Mouse (Mus musculus) erythroblast, adult 5-6 weeks (primary cell): ENCODE data around the gene Kmt5b. TPM values are rescaled to one million over a fixed set of nuclear protein-coding genes. Genes with fewer than 3 reads are reported as not detected.
A peak's percentile ranks its signal among the peaks of the same experiment; 100 is the strongest.

Experiments used
- ATAC-seq: replicated peaks from 2 replicates; pipeline ENCODE4 v1.8.0; 2016; ENCODE audit warnings: moderate number of reproducible peaks, mild to moderate bottlenecking, moderate TSS enrichment, inconsistent platforms; ENCODE audit not compliant: poor library complexity, low FRiP score, severe bottlenecking
- total RNA-seq, 2 experiments: library from RNA; stranded (forward) in 1 of 2; stranded (reverse) in 1 of 2; fragments of 150-400 nt in 1 of 2; fragments of 200-764, 138-1000 nt in 1 of 2; gene quantifications; 2 replicates each; pipeline versions ENCODE4 v1.2.3 to v1.2.4; 2015 to 2017; ENCODE audit warnings: low replicate concordance in 2 of 2

Gene Kmt5b
- total RNA-seq, 2 experiments from 2014 or later, result 35.0 to 40.5 TPM

GRCm38 (mm10) chr19:3840214-3840651 lies 73.0 kb downstream of the Kmt5b start:
- ATAC-seq, result no peak

DNA sequence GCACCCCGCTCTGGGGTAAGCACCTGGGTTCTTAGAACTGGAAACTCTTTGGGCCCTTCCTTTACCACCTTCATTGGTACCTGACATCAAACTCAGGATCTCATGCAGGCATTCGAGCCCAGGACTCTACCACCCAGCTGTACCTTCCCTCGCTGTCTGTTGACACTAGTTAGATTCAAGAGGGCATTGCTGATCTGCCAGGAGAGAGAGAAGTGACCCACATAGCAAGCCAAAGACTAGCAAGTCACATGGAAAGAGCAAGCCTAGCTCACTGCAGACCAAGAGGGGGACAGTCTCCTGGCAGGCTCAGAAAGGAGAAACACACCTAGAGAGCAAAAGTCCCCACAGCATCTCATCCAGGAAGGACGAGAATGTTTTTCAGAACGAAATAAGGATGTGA lies 73.5 kb downstream of the Kmt5b start:
- no peak for ATAC-seq

- ATAC-seq, result no peak
Observed at GRCm38 (mm10) chr19:3842359-3843148, 75.3 kb downstream of the Kmt5b start.

GRCm38 (mm10) chr19:3843629-3844028 lies 76.4 kb downstream of the Kmt5b start:
- no peak for ATAC-seq

- ATAC-seq, result no peak
Observed at GRCm38 (mm10) chr19:3844836-3845235, 77.6 kb downstream of the Kmt5b start.

DNA sequence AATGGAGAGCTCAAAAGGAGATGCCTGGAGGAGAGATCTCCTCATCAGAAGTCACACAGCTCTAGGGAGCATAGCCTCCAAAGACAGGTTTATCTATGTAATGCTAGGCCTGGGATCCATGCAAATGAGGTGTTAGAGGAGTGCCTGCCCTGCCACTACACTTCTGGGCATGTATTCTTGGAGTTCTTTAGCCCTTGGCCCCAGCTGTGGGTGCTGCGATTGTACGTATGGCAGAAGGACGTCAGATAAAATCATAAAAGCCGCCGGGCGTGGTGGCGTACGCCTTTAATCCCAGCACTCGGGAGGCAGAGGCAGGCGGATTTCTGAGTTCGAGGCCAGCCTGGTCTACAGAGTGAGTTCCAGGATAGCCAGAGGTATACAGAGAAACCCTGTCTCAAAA lies 78.1 kb downstream of the Kmt5b start:
- no peak for ATAC-seq

DNA sequence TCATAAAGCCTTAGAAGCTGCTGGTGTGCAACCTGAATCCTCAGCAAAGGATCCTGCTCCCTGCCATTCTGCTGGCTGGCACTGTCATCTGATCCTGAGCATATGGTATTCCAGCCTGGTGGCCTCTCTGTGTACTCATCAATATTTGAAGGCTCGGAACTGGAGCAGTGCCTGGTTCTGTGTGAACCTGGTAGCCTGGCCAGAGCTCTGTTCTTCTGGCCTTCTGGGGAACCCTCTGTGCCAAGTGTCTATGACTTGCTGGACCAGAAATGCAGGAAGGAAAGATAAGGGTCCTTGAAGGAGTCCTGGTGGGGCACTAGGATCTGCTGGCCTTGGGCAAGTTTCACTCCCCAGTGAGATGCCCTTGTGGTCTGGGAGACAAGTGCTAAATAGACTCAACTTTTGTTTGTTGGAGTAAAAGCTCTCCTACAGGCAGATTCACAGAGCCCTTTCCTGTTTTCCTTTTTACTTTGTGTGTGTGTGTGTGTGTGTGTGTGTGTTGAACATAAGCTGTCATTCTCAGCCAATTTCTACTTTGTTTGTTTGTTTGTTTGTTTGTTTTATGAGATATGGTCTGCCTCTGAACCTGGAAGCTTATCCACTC lies 78.7 kb downstream of the Kmt5b start:
- no peak for ATAC-seq

GRCm38 (mm10) chr19:3846676-3847604 lies 79.7 kb downstream of the Kmt5b start:
- ATAC-seq, result no peak

GRCm38 (mm10) chr19:3847711-3848110 lies 80.5 kb downstream of the Kmt5b start:
- ATAC-seq, result no peak

GRCm38 (mm10) chr19:3848207-3848808 lies 81.1 kb downstream of the Kmt5b start:
- ATAC-seq, result no peak

GRCm38 (mm10) chr19:3849251-3849650 lies 82.0 kb downstream of the Kmt5b start:
- no peak for ATAC-seq

DNA sequence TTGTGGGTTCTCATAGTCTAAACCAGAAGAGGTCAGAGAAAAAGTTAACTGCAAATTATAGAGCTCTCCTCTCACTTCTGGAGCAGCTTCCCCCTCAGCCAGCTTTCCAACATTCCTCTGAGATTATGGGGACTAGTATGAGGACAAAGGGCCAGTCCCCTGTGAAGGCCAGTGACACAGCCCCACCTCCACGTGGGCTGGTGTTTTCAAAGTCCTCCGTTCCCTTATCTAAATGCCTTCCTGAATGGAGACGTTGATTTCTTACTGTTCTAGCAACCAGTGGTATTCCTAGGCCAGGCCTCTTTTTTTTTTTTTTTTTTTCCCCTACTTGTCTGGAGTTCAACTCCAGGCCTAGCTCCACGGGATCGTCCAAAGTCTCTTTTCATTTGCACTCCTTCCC lies 82.9 kb downstream of the Kmt5b start:
- ATAC-seq, result no peak

DNA sequence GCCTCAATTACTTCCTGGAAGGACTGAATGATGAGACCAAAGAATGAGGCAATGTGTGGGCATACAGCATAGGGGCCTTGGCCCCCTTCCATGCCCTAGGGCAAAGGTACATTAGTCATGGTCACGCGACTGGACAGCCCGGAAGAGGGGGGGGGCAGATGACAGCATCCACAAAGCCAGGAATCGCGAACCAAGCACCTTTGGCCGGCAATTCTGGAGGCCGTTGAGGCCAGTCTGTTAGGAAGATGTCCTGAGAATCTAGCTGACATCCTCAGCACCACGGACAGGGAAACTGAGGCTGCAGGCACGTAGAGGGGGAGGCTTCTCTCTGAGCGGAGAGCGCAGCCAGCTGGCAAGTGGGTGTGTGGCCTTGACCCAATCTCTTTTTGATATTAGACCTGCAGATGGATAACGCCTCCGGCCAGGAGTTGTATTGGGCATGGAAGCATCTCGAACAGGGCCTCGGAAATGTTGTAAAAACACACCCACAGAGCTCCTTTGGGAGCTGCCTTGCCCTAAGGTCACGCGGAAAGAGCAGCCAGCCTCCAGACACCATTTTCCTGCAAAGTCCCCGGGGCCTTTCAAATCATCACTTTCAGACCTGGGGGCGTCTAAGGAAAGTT lies 83.7 kb downstream of the Kmt5b start:
- peak; percentile 16; the same call in 1 of the 2 replicates for ATAC-seq

GRCm38 (mm10) chr19:3851502-3851962 lies 84.3 kb downstream of the Kmt5b start, which contains the start of gene Chka:
Gene Chka (plus strand): TSS chr19:3851773.
- ATAC-seq, result peak; percentile 99

- 0 out of 2 replicates have a peak, but pooled peaks have one; percentile 19 for ATAC-seq
Observed at GRCm38 (mm10) chr19:3851979-3852681, 84.9 kb downstream of the Kmt5b start.

- ATAC-seq, result no peak
Observed at GRCm38 (mm10) chr19:3853121-3853520, 85.9 kb downstream of the Kmt5b start.

DNA sequence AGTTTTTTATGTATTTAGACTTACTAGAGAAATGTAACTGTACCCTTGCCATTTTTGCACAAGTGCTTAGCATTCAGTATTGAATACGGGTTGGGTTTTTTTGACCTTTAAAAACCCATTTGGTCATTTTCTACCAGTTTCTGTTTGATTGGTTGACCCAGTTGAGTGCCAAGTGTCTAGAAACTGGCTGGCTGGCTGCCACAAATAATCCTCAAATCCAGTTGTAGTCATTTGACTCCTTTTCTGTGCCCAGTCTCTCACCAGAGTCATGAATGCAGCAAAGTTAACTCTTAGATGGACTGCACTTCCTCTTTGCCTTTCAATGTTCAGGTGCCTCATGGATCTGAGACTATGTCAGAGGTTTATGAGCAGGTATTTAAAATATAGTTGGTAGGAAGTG lies 86.7 kb downstream of the Kmt5b start:
- no peak for ATAC-seq

GRCm38 (mm10) chr19:3855091-3855490 lies 87.9 kb downstream of the Kmt5b start:
- ATAC-seq, result no peak

DNA sequence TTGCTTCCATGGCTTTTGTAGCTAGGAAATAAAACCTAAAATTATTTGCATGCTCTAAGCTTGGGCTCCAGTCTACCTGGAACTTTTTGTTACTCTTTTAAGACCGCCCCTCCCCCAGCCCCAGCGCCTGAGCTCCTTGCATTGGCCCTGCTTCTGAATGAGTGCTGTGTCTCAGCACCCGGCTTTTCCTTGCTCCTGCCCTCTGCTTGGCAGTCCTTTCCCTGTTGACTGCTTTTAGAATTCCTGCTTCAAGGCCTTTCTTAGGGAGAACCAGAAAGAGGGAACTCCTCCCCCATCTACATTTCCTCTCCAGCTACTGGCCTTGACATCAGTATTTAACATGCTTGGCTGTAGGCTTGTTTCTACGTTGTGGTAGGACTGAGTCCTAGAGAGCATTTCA lies 88.4 kb downstream of the Kmt5b start:
- ATAC-seq, result no peak
